Mouse (Mus musculus) erythroblast, embryonic 14.5 days (primary cell): ENCODE data around the gene Ppy.

Experiments
- GATA1 ChIP-seq: IDR thresholded peaks from 2 replicates; pipeline ENCODE4 v1.6.1; 2012; ENCODE audit warnings: low read length, inconsistent platforms, mixed read lengths
- TAL1 ChIP-seq: IDR thresholded peaks from 3 replicates; pipeline ENCODE4 v1.6.1; 2012; ENCODE audit warnings: low read length, inconsistent platforms, mixed read lengths

GRCm38 (mm10) chr11:102061941-102062473 is 39.1 kb downstream of the Ppy start:
- no peak for TF ChIP-seq GATA1
- no peak for TF ChIP-seq TAL1
